Mouse (Mus musculus) heart, postnatal 0 days (tissue): ENCODE results near the gene Tenm2.

Experiments
- CTCF ChIP-seq: IDR thresholded peaks from 2 replicates; pipeline ENCODE4 v1.5.1; 2016; ENCODE audit warnings: antibody characterized with exemption, control low read depth, low read depth
- EP300 ChIP-seq: IDR thresholded peaks from 2 replicates; pipeline ENCODE4 v1.6.1; 2016; ENCODE audit warnings: antibody characterized with exemption, low read depth

GRCm38 (mm10) chr11:36490085-36490484 lies 745.7 kb downstream of the Tenm2 start:
- peak; percentile 77 for TF ChIP-seq CTCF
- TF ChIP-seq EP300, result no peak
